Mouse (Mus musculus) gastrocnemius, adult 18-20 months (tissue): Measurements from ENCODE around the gene Unk. TPM values are rescaled to one million over a fixed set of nuclear protein-coding genes. Genes with fewer than 3 reads are reported as not detected.
A peak's percentile ranks its signal among the peaks of the same experiment; 100 is the strongest.

Experiments
- DNase-seq: peaks from one replicate; pipeline ENCODE4 v3.0.0; 2021; ENCODE audit warnings: low spot score
- long read RNA-seq, 2 experiments: library from polyadenylated mRNA; stranded (forward); transcript quantifications; one replicate each; pipeline ENCODE4 v2.0.0; 2021
- total RNA-seq, 2 experiments: library from RNA; stranded (reverse); gene quantifications; 2 replicates each; pipeline ENCODE4 v1.2.3; 2021

Gene Unk
- 1 to 10 TPM; 5.1 to 7.5 TPM for total RNA-seq
- long read RNA-seq, experiment 1, partial matches to known transcripts = 1 of 6 reads
- long read RNA-seq, experiment 1, other reads (novel, unspliced or antisense) = 2 of 6 reads
- long read RNA-seq, experiment 2, partial matches to known transcripts = 3 of 9 reads
- long read RNA-seq, experiment 2, other reads (novel, unspliced or antisense) = 2 of 9 reads

- peak; percentile 99 for DNase-seq
These were observed at the start of gene Unk for GRCm38 (mm10) chr11:116030088-116030897. Unk (plus strand) TSS chr11:116030322.

GRCm38 (mm10) chr11:115982472-115982871, 47.6 kb upstream of the Unk start:
- DNase-seq = no peak

GRCm38 (mm10) chr11:115983291-115983690, 46.8 kb upstream of the Unk start:
- DNase-seq = no peak

GRCm38 (mm10) chr11:115989686-115990085, 40.4 kb upstream of the Unk start:
- DNase-seq = no peak

GRCm38 (mm10) chr11:115992098-115992497, 38.0 kb upstream of the Unk start:
- no peak for DNase-seq

- DNase-seq = no peak
These were observed 34.9 kb upstream of the Unk start for GRCm38 (mm10) chr11:115995256-115995655.

- DNase-seq = no peak
These were observed 33.1 kb upstream of the Unk start for GRCm38 (mm10) chr11:115997047-115997446.

GRCm38 (mm10) chr11:115997662-115998061, 32.5 kb upstream of the Unk start:
- DNase-seq = no peak

- no peak for DNase-seq
These were observed 31.1 kb upstream of the Unk start for GRCm38 (mm10) chr11:115999027-115999426.

GRCm38 (mm10) chr11:115999538-116000143, 30.5 kb upstream of the Unk start:
- peak; percentile 63 for DNase-seq

- no peak for DNase-seq
These were observed 29.5 kb upstream of the Unk start for GRCm38 (mm10) chr11:116000607-116001006.

GRCm38 (mm10) chr11:116001725-116002124, 28.4 kb upstream of the Unk start:
- no peak for DNase-seq

GRCm38 (mm10) chr11:116002894-116003293, 27.2 kb upstream of the Unk start:
- no peak for DNase-seq

- no peak for DNase-seq
These were observed 25.8 kb upstream of the Unk start for GRCm38 (mm10) chr11:116004186-116004823.

GRCm38 (mm10) chr11:116004840-116005700, 25.1 kb upstream of the Unk start:
- DNase-seq = peak; percentile 81

GRCm38 (mm10) chr11:116005701-116006419, 24.3 kb upstream of the Unk start:
- DNase-seq = no peak

- no peak for DNase-seq
These were observed 22.8 kb upstream of the Unk start for GRCm38 (mm10) chr11:116007095-116007850.

GRCm38 (mm10) chr11:116008411-116008810, 21.7 kb upstream of the Unk start:
- no peak for DNase-seq

- DNase-seq = no peak
These were observed 21.2 kb upstream of the Unk start for GRCm38 (mm10) chr11:116008832-116009375.
